Mouse (Mus musculus): ENCODE data around the gene Cenpp. TPM values are rescaled to one million over a fixed set of nuclear protein-coding genes. Genes with fewer than 3 reads are reported as not detected.

Gene Cenpp
- polyA plus RNA-seq, 1 experiment from 2014 or later, result 38.6 TPM

DNA sequence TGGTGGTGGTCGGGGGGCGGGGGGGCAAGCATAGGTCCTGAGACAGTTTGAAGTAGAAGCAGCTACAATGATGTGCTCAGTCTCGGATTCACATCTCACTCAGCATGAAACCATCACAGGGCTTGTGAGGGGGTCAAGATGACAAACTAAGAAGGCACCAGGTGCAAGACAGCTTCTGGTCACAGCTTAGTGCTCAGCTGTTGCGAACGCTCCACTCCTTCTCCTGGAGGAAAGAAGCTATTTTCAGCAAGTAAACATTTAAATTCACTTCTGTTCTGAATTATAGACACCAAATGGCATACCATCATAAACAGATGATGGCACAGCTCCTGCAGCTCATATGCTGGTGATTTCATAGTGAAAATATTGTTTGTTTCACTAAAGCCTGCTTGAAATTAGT, 167.2 kb downstream of the Cenpp start:
- no peak overlapping the region for H3K4me2 ChIP-seq (ENCODE audit: low read depth, severe bottlenecking)
- no peak for DNase-seq (ENCODE audit: low spot score)
- no peaks in the 10 kb centered on the region for H3K4me1 ChIP-seq (ENCODE audit: control insufficient read depth, insufficient read depth, low read length)
- ATAC-seq (ENCODE audit: insufficient number of reproducible peaks, low FRiP score, low TSS enrichment, low read depth), result no peak
- no peaks in the 10 kb centered on the region for H3K27me3 ChIP-seq (ENCODE audit: control insufficient read depth, insufficient read depth, low read length)
- no peak overlapping the region for H3K27ac ChIP-seq (replicated peaks; ENCODE audit: low read depth, low read length)
- no peaks in the 10 kb centered on the region for H3K9me3 ChIP-seq (ENCODE audit: control insufficient read depth, low read length)
- WGBS, result 80% methylated on average over 5 of the region's 5 CpGs
- H3K4me3 ChIP-seq (ENCODE audit: low read depth, low read length), result no peak overlapping the region
- H3K36me3 ChIP-seq (ENCODE audit: control insufficient read depth, insufficient read depth, low read length), result no peaks in the 10 kb centered on the region
- H3K9ac ChIP-seq (ENCODE audit: low read length), result no peak overlapping the region

DNA sequence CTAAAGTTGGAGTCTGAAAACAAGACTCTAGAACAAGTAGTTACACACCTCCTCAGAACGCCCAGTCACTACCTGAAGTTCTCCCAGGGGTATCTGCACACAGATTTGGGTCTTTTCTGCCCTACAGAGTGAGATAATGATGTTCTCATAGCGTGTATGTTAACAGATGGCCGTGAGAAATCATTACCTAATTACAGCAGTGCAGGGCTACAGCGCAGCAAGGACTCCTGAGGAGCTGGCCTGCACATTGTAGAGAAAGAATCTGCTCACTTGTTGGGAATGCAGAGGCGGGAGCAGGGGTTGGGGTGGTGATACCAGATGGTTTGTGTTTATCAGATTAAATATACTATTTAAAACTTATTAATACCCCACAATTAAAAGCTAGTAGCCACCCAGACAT, 172.0 kb downstream of the Cenpp start:
- H3K27ac ChIP-seq (replicated peaks; ENCODE audit: low read depth, low read length), result no peak overlapping the region
- 68% methylated on average over 5 of the region's 5 CpGs for WGBS
- H3K27me3 ChIP-seq (ENCODE audit: control insufficient read depth, insufficient read depth, low read length), result no peaks in the 10 kb centered on the region
- H3K4me3 ChIP-seq (ENCODE audit: low read depth, low read length), result no peak overlapping the region
- DNase-seq (ENCODE audit: low spot score) (no peak), ATAC-seq (ENCODE audit: insufficient number of reproducible peaks, low FRiP score, low TSS enrichment, low read depth) (no peak)
- H3K9ac ChIP-seq (ENCODE audit: low read length), result no peak overlapping the region
- no peaks in the 10 kb centered on the region for H3K4me1 ChIP-seq (ENCODE audit: control insufficient read depth, insufficient read depth, low read length)
- H3K36me3 ChIP-seq (ENCODE audit: control insufficient read depth, insufficient read depth, low read length), result no peaks in the 10 kb centered on the region
- no peak overlapping the region for H3K4me2 ChIP-seq (ENCODE audit: low read depth, severe bottlenecking)
- H3K9me3 ChIP-seq (ENCODE audit: control insufficient read depth, low read length), result no peaks in the 10 kb centered on the region

DNA sequence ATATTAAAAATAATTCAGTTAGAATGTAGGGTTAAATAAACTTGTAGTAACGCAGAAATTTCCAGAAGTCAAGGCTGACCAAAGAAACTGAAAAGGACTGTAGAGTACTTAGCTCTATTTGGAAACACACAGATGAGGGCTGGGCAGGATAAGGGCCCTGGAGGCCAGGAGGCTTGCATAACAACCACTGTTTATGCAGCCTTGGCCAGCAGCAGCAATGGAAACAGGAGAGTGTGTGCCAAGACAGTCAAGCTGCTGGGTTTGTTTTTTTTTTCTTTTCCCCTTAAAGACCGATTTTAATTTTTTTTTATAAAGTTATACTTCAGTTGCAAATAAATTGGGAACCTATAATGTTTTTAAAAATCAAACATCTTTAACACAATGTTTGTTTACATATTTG, 172.5 kb downstream of the Cenpp start:
- no peak overlapping the region for H3K4me3 ChIP-seq (ENCODE audit: low read depth, low read length)
- WGBS, result 88% methylated on average over 2 of the region's 2 CpGs
- no peaks in the 10 kb centered on the region for H3K4me1 ChIP-seq (ENCODE audit: control insufficient read depth, insufficient read depth, low read length)
- no peak for ATAC-seq (ENCODE audit: insufficient number of reproducible peaks, low FRiP score, low TSS enrichment, low read depth)
- no peak overlapping the region for H3K9ac ChIP-seq (ENCODE audit: low read length)
- H3K36me3 ChIP-seq (ENCODE audit: control insufficient read depth, insufficient read depth, low read length), result no peaks in the 10 kb centered on the region
- H3K4me2 ChIP-seq (ENCODE audit: low read depth, severe bottlenecking), result no peak overlapping the region
- H3K9me3 ChIP-seq (ENCODE audit: control insufficient read depth, low read length), result no peaks in the 10 kb centered on the region
- no peaks in the 10 kb centered on the region for H3K27me3 ChIP-seq (ENCODE audit: control insufficient read depth, insufficient read depth, low read length)
- DNase-seq (ENCODE audit: low spot score), result no peak
- no peak overlapping the region for H3K27ac ChIP-seq (replicated peaks; ENCODE audit: low read depth, low read length)

DNA sequence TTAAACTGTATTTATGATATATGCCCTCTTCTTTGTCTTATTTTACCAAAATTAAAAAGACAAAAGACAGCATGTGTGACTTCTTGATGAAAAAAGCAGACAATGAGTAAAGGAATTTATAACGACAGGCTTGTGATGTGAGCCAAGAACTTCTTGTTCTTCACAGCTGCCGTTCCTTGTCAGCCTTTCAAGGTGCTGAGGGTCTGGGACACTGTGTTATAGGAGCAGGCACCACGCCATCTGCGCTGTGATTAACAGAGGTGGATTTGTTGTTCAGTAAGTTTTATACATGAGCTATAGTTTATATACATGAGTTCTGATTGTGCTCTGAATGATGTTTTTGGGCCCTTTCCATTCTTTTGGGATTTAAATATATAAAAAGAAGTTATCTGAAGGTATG, 173.2 kb downstream of the Cenpp start:
- no peak overlapping the region for H3K27ac ChIP-seq (replicated peaks; ENCODE audit: low read depth, low read length)
- no peaks in the 10 kb centered on the region for H3K9me3 ChIP-seq (ENCODE audit: control insufficient read depth, low read length)
- no peaks in the 10 kb centered on the region for H3K27me3 ChIP-seq (ENCODE audit: control insufficient read depth, insufficient read depth, low read length)
- no peaks in the 10 kb centered on the region for H3K4me1 ChIP-seq (ENCODE audit: control insufficient read depth, insufficient read depth, low read length)
- H3K9ac ChIP-seq (ENCODE audit: low read length), result no peak overlapping the region
- no peak overlapping the region for H3K4me3 ChIP-seq (ENCODE audit: low read depth, low read length)
- no peaks in the 10 kb centered on the region for H3K36me3 ChIP-seq (ENCODE audit: control insufficient read depth, insufficient read depth, low read length)
- no peak for ATAC-seq (ENCODE audit: insufficient number of reproducible peaks, low FRiP score, low TSS enrichment, low read depth)
- DNase-seq (ENCODE audit: low spot score), result no peak
- WGBS, result 83% methylated on average over 4 of the region's 4 CpGs
- no peak overlapping the region for H3K4me2 ChIP-seq (ENCODE audit: low read depth, severe bottlenecking)

DNA sequence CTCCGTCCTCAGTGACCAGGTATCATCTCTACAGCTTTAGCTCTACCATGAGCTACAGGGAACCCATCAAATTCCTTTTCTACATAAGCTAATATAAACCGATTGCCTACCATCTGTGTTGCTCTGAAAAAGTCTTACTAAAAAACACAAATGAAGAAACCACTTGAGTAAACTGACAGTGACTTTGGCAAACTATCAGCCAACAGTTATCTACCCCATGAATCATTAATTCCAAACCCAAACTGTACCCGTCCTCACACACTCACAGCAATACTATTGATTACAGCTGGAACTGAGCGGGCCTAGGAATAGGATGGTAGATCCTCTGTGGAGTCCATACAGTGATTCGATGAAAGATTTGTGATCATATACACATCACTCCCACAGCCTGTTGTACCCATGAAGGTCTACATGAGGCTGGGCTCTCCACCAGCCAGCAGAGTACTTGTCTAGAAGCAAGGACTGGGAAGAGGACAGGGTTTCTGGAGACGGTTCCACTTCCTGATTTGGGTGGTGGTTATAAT, 173.7 kb downstream of the Cenpp start:
- Histone ChIP-seq H3K27me3 (ENCODE audit: control insufficient read depth, insufficient read depth, low read length) (no peaks in the 10 kb centered on the region), H3K27ac (replicated peaks; ENCODE audit: low read depth, low read length) (no peak overlapping the region), H3K4me3 (ENCODE audit: low read depth, low read length) (no peak overlapping the region), H3K4me1 (ENCODE audit: control insufficient read depth, insufficient read depth, low read length) (no peaks in the 10 kb centered on the region), H3K9ac (ENCODE audit: low read length) (no peak overlapping the region), H3K36me3 (ENCODE audit: control insufficient read depth, insufficient read depth, low read length) (no peaks in the 10 kb centered on the region), H3K9me3 (ENCODE audit: control insufficient read depth, low read length) (no peaks in the 10 kb centered on the region), H3K4me2 (ENCODE audit: low read depth, severe bottlenecking) (no peak overlapping the region)
- no peak for ATAC-seq (ENCODE audit: insufficient number of reproducible peaks, low FRiP score, low TSS enrichment, low read depth)
- DNase-seq (ENCODE audit: low spot score), result no peak
- 94% methylated on average over 6 of the region's 6 CpGs for WGBS

DNA sequence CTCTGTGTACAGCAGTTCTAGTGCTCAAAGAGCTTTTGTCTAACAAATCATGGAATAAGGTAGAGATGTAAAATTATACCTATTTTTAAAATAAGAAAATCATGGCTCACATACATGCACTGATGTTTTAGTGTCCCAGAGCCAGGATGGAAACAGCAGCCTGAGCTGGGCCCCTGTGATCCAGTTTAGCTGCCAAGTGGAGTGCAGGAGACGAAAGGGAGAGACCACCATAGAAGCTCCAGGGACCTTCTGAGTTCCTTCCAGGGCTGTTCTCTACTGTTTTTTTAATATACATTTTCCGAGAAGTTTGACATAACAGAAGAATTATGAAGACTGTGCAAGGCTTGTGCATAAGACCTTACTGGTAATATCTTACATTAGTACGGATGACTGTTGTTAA, 174.7 kb downstream of the Cenpp start:
- no peak for ATAC-seq (ENCODE audit: insufficient number of reproducible peaks, low FRiP score, low TSS enrichment, low read depth)
- Histone ChIP-seq H3K9me3 (ENCODE audit: control insufficient read depth, low read length) (no peaks in the 10 kb centered on the region), H3K4me2 (ENCODE audit: low read depth, severe bottlenecking) (no peak overlapping the region), H3K4me3 (ENCODE audit: low read depth, low read length) (no peak overlapping the region), H3K27me3 (ENCODE audit: control insufficient read depth, insufficient read depth, low read length) (no peaks in the 10 kb centered on the region), H3K36me3 (ENCODE audit: control insufficient read depth, insufficient read depth, low read length) (no peaks in the 10 kb centered on the region), H3K9ac (ENCODE audit: low read length) (no peak overlapping the region), H3K4me1 (ENCODE audit: control insufficient read depth, insufficient read depth, low read length) (no peaks in the 10 kb centered on the region), H3K27ac (replicated peaks; ENCODE audit: low read depth, low read length) (no peak overlapping the region)
- 87% methylated on average over 3 of the region's 3 CpGs for WGBS
- DNase-seq (ENCODE audit: low spot score), result no peak

DNA sequence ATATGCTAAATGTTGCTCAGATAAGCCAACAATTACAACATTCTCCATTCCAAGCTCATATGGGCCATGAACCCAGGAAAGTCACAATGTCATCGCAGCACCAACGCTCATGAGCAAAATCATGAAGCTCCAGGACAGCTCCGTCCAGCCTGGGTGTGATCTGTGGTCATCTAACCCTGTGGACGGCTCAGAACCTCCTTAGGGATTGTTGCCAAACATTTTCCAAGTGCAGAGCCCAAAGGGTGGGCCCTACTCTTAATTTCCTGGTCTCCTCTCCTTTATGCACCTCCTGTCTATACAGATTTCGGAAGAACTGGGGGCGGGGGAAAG, 179.9 kb downstream of the Cenpp start:
- no peak overlapping the region for H3K4me2 ChIP-seq (ENCODE audit: low read depth, severe bottlenecking)
- H3K27ac ChIP-seq (replicated peaks; ENCODE audit: low read depth, low read length), result no peak overlapping the region
- no peaks in the 10 kb centered on the region for H3K9me3 ChIP-seq (ENCODE audit: control insufficient read depth, low read length)
- no peak overlapping the region for H3K9ac ChIP-seq (ENCODE audit: low read length)
- no peaks in the 10 kb centered on the region for H3K27me3 ChIP-seq (ENCODE audit: control insufficient read depth, insufficient read depth, low read length)
- H3K4me3 ChIP-seq (ENCODE audit: low read depth, low read length), result no peak overlapping the region
- no peaks in the 10 kb centered on the region for H3K4me1 ChIP-seq (ENCODE audit: control insufficient read depth, insufficient read depth, low read length)
- 94% methylated on average over 6 of the region's 6 CpGs for WGBS
- no peaks in the 10 kb centered on the region for H3K36me3 ChIP-seq (ENCODE audit: control insufficient read depth, insufficient read depth, low read length)
- DNase-seq (ENCODE audit: low spot score) (no peak), ATAC-seq (ENCODE audit: insufficient number of reproducible peaks, low FRiP score, low TSS enrichment, low read depth) (no peak)

DNA sequence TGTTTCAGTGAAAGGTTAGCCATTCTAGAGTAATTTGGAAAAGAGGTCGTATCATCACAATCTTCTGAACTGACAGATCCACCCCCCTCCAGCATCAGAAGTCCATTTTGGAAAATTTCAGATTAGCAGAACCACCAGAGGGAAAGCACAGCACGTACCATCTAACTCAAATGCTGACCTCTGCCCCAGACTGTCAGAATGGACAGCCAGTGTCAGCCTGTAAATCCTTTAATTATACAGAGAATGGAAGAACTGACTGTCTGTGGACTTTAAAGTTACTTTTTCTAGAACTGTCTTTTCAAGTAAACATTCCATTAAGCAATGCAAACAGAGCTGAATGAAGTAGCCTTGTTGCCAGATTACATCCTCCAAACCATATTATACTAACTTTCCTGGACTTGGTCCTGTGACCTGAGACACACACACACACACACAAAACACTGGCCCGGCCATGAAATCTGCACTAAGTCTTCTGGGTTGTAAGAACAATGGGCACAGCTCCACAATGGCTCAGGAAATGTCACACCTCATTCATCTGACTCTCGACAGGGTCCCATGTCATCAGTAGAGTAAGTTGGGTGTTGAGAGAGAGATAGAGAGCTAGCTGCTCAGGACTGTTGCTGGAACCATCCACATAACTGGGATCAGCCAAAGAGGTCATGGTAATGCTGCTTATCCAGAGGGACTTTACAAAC, 180.5 kb downstream of the Cenpp start:
- H3K27me3 ChIP-seq (ENCODE audit: control insufficient read depth, insufficient read depth, low read length), result no peaks in the 10 kb centered on the region
- H3K4me1 ChIP-seq (ENCODE audit: control insufficient read depth, insufficient read depth, low read length), result no peaks in the 10 kb centered on the region

DNA sequence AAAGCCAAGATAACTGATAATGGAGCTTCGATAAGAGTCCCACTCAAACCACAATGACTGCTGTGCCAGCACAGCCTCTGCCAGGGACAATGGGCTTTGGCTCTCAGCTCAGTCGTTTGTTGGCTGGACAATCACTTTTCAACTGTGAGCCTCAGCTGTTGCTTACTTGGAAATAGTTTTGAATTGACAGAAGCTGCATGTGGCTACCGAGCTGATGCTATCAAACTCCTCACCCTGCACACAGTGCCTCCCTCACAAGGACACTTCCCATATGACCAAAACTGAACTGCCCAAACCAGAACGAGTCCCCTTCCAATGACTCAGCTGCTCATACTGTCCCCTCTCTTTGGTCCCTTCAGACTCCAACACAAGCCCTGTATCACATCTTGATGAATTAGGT, 181.8 kb downstream of the Cenpp start:
- Histone ChIP-seq H3K4me1 (ENCODE audit: control insufficient read depth, insufficient read depth, low read length) (no peaks in the 10 kb centered on the region), H3K9me3 (ENCODE audit: control insufficient read depth, low read length) (no peaks in the 10 kb centered on the region), H3K4me2 (ENCODE audit: low read depth, severe bottlenecking) (no peak overlapping the region), H3K27ac (replicated peaks; ENCODE audit: low read depth, low read length) (no peak overlapping the region), H3K36me3 (ENCODE audit: control insufficient read depth, insufficient read depth, low read length) (no peaks in the 10 kb centered on the region), H3K27me3 (ENCODE audit: control insufficient read depth, insufficient read depth, low read length) (no peaks in the 10 kb centered on the region), H3K4me3 (ENCODE audit: low read depth, low read length) (no peak overlapping the region), H3K9ac (ENCODE audit: low read length) (no peak overlapping the region)
- 90% methylated on average over 4 of the region's 4 CpGs for WGBS
- ATAC-seq (ENCODE audit: insufficient number of reproducible peaks, low FRiP score, low TSS enrichment, low read depth), result no peak
- DNase-seq (ENCODE audit: low spot score), result no peak

More for the DNA sequence above, 180.5 kb downstream of the Cenpp start:
- DNase-seq (ENCODE audit: low spot score), result no peak
- Histone ChIP-seq H3K4me3 (ENCODE audit: low read depth, low read length) (no peak overlapping the region), H3K9ac (ENCODE audit: low read length) (no peak overlapping the region), H3K36me3 (ENCODE audit: control insufficient read depth, insufficient read depth, low read length) (no peaks in the 10 kb centered on the region), H3K27ac (replicated peaks; ENCODE audit: low read depth, low read length) (no peak overlapping the region), H3K4me2 (ENCODE audit: low read depth, severe bottlenecking) (no peak overlapping the region), H3K9me3 (ENCODE audit: control insufficient read depth, low read length) (no peaks in the 10 kb centered on the region)
- ATAC-seq (ENCODE audit: insufficient number of reproducible peaks, low FRiP score, low TSS enrichment, low read depth), result no peak
- 78% methylated on average over 4 of the region's 4 CpGs for WGBS
